Mouse (Mus musculus) bone marrow, adult 2 months (tissue): ENCODE data around the gene Ddrgk1.

ENCODE experiments used
- CTCF ChIP-seq: fragments of 200-500 bp; IDR thresholded peaks from 2 replicates; pipeline ENCODE4 v1.5.1; 2011; ENCODE audit warnings: low read length, control low read depth; ENCODE audit not compliant: control insufficient read depth, insufficient read depth
- POLR2A ChIP-seq: fragments of 200-500 bp; IDR thresholded peaks from 2 replicates; pipeline ENCODE4 v1.6.1; 2011; ENCODE audit warnings: low read depth, mild to moderate bottlenecking, control low read depth, low read length, borderline replicate concordance; ENCODE audit not compliant: control insufficient read depth

DNA sequence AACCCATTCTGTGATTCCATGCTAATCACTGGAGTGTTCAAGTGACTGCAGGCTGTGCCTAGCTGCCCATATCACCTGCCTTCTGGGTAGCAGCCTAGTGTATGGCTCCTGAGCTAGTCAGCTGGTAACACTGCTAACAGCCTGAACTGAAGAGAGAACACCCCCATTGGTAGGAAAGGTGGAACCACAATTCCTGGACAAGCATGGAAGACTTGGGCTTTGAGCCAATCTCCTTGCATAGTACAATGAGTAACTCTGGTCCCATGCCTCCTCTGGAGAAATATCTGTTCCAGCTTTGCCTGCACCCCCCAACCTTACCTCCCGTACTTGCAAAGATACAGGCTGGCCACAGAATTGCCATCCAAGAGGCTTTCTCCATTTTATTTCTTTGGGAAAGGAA is 32.0 kb downstream of the Ddrgk1 start:
- TF ChIP-seq POLR2A (no peak), CTCF (no peak)
